Mouse (Mus musculus): ENCODE results near the gene Vmo1.
"Not testable (repeated sequence)": the region's sequence is repeated elsewhere in the genome, so short reads cannot be mapped to it uniquely, and the experiment has no call there.

The Vmo1 gene

DNA sequence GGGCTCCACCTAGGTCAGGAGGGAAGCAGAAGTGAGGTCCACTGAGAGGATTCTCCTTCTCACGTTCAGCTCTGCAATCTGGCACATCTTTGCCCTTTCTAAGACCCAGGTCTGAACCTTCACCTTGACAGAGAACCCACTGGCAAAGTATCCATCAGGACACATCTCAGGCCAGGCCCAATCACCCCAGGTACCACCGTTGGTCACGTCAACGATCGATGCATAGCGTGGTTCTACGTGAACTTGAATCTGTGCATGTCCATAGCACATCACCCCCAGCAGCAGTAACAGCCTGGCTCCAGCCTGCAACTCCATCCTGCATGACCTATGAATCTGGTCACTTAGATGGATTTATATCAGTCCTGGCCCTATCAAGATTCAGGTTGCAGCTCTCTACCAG is at the start of gene Vmo1:
TSS of gene Vmo1 (minus strand) at position 329 of the 400 bp plus-strand sequence.
- DNase-seq = no peak

DNA sequence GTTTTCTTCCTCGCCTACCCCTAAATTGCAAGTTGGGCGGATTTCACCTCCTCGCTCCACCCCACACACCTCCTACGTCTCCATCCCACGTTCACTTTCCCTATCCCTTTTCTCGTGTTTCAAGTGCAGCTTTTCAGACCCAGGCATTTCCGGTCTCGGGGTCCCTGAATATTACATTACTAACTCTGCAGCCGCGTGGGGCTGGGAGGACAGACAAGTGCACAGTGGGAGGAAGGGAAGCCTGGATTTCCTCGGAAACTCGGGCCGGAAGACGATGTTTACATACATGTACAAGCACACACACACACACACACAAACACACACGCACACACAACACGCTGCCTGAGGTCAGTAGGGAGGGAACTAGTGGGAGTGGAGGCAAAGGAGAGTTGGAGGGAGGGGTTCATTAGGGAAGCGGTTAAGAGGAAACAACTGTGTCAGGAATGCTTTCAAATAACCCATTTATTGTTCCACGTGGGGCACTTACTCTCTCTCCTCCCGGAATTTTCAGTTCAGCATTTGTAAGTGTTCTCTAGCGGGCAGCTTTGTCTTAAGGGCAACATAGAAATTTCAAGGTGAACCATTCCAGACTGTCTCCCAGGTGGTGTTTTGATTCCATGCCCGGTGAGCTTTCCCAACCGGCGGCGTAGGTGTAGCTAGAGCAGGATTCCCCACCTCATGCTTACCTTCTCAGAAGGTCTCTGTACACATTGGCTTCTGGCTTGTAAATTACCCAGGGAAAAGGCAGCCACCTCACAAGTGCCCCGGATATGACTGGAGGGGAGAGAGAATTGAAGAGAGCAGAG is 49.3 kb upstream of the Vmo1 start:
- DNase-seq = no peak

DNA sequence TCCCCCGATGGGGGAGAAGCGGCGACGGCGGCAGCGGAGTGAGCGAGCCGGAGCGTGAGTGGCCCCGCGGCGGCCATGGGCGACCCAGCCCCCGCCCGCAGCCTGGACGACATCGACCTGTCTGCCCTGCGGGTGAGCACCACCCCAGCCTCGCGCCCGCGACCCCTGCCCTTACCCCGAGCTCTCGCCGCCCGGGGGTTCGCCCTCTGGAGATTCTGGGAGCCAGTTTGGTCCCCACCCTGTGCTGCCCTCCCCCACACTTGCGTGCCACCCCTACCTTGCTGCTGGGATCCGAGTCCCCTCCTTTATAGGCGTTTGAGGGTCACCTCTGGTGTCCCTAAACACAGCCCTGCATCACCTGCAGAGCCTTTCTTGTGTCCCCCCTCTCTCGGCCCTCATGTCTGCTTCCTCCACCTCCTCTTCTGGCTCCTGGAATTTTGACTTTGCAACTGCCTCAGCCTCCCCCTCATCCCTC is 48.6 kb upstream of the Vmo1 start:
- no peak for DNase-seq

DNA sequence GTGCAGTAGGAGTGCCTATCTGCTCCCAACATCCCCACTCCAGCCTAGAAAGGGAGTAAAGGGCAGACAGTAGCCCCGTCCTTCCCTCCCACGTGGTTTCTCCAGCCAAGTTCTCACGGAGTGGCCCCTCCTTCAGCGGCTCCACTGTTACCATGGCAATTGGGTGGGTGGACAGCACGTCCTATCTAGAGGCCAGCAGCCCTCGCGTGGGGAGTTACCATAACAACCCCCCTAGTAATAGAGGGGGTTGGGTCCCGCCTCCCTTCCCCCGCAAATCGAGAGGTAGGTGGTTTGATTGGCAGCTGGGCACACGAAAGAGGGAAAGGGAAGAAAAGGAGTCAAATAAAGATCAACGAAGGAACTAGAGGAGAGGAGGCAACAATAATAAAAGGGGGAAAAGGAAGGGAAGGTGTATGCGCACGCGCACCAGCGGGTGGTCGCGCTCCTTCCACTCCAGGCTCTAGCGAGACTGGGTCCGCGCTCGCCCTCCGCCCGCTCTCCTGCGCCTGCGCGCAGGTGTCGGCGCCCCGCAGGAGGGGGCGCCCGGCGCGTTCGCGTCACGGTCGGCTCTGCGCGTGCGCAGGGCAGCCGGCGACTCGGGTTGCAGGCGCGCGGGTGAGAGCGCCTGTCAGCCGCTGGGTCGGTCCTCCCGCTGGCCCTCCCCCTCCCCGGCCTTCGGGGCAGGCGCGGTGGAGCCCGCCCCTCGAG is 48.0 kb upstream of the Vmo1 start, which contains the start of gene Mink1:
TSS of gene Mink1 (plus strand) at position 595 of the 708 bp plus-strand sequence.
- peak; percentile 88 for DNase-seq

DNA sequence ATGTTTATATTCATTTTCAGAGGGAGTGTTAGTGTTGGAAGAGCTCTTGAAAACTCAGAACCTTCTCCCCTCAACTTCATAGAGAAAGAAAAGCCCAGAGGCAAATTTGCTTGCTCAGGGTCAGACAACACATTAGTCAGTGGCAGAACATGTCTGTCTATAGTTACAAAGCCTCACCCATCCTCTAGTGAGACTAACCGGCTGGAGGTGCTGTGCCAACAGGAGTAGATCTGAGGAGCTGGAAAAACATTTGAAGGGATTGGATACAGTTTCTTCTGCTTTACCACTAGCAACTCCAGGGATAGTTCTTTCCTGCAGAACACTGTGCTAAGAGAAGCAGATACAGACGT is 47.5 kb upstream of the Vmo1 start:
- no peak for DNase-seq

DNA sequence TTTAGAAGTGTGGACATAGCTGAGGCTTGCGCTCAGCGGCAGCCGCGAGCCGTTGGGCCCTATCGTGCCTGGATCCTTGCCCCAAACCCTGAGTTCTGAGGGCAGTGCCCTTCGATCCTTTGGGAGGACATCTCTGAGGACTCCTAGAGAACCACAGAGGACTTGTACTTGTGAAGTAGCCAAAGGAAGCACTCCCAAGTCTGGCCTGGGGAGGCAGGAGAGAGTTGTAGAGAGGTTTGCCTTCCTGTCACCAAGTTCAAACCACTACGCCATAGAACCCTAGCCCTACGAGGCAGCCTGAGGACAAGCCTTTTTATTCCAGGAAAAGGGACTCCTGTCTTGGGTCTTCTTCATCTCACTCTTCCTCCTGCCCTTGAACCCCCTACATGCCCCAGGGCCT is 43.1 kb upstream of the Vmo1 start:
- no peak for DNase-seq

DNA sequence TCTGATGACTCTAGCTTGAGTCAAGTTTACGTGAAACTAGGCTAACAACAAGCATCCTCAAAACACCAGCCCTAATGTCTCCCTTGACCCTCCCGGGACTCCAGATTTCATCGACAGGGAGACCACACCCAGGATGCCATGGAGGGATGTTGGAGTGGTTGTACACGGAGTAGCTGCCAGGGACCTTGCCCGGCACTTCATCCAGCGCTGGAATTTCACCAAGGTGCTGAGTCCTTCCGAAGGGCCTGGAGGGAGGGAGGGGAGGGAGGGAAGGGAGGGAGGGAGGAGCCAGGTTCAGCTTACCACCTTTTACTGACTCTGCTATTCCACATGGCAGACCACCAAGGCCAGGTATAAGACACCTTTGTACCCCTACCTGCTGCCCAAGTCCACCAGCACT is 39.5 kb upstream of the Vmo1 start:
- DNase-seq = no peak

DNA sequence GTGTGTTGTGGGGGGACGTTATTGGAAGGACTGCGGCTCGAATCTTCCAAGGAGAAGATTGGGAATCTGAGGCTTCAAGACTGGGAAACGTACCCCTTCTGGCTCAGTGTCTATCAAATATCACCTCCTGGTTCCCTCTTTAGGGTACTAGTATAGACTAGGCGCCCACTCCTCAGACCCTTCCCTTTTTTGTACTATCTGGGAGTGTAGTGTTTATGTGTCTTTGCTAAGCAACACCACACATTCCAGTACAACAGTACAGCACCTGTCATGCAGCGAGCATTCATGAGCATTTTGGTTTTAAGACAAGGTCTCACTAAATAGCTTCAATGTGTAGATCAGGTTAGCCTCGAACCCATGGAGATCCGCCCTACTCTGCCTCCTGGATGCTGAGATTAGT is 37.1 kb upstream of the Vmo1 start:
- DNase-seq = no peak

DNA sequence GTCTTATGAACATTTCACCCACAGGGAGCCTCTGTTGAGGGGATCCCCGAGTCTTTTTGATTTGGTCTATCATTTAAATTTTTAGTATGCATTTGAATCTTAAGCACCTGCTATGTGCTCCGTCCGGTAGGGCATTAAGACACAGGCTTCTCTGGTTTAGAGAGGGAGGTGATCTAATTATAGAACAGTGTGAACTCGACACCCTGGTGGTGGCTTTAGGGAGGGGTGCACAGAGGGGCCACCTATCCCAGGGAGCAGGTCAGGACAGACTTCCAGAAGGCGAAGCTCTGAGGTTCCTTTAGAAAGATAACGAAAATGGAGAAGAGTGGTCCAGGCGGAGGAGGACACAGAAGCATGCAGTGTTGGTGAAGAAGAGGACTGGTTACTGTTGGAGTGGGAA is 30.1 kb upstream of the Vmo1 start:
- no peak for DNase-seq

DNA sequence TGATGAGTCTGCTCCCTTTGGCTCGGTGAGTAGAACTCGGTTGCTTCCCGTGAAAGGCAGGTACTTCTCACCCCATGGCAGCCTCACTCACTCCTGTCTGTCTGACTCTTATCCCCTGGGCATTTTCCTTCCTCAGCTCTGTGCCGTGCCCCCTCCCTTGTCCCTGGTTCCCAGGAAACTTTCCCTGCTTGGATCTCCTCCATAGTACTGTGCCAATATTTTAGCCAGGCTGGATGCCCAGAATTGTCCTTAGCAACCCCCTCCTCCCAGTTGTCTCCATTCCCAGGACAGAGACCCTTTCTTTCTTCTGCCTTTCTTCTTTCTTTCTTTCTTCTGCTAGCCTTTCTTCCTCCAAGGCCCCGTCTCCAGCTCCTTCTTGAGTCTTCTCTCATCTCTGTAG is 27.0 kb upstream of the Vmo1 start:
- no peak for DNase-seq

DNA sequence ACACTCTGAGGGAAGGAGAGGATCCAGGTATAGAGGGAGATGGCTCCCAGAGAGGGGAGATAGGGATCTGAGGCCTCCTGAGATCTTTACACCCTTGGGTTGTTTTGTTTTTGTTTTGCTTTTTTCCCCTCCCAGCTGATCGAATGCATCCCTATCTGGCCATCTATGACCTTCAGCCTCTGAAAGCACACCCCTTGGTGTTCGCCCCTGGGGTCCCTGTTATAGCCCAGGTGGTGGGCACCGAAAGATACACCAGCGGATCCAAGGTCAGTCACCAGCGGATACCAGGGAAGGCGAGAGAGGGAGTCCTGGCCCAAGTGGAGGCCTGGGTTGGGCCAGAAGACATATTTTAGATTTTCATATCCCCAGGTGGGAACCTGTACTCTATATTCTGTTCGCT is 26.5 kb upstream of the Vmo1 start:
- DNase-seq = no peak

DNA sequence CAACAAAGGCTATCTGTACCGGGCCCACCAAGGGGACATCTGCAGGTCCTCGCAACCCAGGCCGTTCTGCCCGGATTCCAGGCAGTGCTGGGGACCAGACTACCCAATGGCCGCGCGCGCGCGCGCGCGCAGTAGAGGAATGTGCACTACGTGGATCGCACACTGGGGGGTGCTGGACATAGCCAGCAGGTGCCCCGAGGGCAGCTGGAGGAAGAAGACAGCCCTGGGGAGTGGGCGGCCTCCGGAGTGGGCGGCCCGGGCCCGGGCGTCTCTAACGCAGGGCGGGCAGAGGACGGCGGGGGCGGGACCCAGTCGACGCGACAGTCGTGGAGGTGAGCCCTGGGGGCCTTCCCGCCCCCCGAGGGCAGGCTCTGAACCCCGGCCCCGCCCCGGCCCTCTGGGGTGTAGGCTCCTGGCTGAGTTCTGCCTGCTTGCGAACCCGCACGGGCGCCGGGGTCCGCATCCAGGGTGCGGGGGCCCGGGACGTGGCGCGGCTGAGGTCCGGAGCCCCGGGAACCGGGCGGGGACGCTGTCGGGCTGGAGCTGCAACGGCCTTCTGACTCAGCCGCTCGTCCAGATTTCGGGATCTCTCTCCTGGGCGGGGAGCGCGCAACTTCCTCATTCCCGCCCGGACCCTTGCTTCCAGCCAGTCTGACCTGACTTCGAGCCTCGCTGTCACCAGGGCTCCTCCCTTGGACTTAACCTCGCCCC is 25.6 kb upstream of the Vmo1 start, which contains the start of gene Pld2:
TSS of gene Pld2 (plus strand) at position 188 of the 711 bp plus-strand sequence.
- DNase-seq = peak; percentile 83

DNA sequence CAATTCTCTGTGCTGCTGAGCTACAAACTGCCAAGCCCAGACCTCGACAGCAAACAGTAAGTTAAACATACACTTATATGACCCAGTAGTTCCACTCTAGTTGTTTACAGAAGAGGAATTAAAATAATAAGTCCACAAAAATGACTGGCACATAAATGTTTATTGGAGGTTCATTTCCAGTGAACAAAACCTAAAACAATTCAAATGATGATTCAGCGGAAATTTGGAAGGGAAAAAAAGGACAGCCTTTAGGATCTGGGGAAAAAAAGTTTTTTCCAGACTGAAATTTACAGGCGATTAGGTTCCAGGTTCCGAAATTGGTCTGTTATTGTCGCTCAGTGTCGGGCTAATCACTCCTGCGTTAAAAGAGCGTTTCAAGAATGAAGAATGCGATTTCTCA is 25.0 kb upstream of the Vmo1 start:
- no peak for DNase-seq

DNA sequence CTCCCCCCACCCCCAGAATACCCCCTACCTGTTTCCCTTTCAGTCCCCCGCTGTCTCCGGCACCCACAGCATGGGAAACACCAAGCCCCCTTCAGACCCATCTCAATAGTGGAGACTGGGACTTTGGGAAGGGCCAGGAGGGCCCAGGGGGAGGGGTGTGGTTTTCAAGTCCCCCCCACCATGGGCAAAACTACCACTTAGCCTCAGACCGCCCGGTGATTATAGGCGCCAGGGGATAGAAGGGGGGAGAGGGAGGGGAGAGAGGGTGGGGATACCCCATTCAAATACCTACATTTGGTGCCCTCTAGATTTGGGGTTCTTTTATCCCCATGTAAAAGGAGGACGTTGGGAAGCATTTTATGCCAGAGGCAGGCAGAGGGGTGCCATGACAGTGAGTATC is 18.4 kb upstream of the Vmo1 start, which contains the start of gene Gm40193:
TSS of gene Gm40193 (minus strand) at position 101 of the 400 bp plus-strand sequence.
- DNase-seq = no peak

DNA sequence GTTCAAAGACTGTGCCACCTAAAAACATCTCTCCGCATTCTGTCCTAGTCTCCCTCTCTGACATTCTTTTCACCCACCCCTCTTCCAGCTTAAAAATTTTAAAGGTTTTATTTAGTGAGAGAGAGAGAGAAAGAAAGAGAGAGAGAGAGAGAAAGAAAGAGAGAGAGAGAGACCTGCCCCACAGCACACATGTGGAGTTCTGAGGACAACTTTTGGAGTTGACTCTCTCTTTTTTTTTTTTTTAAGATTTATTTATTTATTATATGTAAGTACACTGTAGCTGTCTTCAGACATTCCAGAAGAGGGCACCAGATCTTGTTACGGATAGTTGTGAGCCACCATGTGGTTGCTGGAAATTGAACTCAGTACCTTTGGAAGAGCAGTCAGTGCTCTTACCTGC is 16.6 kb upstream of the Vmo1 start:
- not testable (repeated sequence) for DNase-seq

DNA sequence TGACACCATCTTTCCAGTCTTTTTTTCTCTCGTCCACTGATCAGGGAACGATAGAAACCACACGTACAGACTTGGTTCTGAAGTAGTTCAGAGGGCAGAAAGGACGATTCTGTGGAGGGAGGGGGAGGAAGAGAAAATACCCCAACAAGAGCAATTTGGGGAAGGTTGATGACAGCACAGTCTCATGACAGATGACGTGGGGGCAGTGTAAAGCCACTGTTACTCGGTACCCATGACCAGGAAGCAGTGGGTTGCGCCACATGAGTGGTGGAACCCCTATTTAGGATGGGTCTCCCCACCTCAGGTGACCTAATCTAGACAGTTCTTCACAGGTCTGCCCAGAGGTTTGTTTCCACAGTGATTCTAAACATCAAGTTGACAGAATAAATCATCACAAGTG is 14.2 kb upstream of the Vmo1 start:
- no peak for DNase-seq

DNA sequence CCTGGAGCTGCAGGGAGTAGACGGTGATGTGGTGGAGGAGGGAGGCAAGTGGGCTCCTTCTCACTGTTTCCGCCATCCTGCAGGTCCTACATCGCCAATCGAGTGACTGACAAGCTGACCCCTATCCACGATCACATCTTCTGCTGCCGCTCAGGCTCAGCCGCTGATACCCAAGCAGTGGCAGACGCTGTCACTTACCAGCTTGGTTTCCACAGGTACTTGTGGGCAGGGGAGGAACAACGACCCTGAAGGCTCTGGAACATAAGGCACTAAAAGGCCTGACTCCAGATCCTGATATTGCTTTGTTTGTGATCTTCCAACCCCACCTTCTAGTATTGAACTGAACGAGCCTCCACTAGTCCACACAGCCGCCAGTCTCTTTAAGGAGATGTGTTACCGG is 11.8 kb upstream of the Vmo1 start:
- DNase-seq = no peak

DNA sequence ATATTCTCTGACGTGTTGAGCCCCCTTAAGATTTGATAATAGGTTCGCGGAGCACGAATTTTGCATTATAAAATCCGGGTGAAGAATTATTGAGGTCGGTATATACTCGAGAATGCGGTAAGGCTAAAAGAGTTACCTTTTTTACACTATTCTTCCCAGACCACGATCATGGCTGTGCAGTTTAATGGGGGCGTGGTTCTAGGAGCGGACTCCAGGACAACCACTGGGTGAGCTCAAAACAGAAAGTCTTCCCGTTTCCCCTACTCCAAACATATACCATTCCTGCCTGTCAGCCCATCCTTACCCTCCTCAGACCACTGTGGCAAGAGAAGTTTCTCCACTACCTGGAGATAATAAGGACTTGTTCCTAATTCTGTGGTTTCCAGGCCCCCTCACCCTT is 11.3 kb upstream of the Vmo1 start:
- no peak for DNase-seq

DNA sequence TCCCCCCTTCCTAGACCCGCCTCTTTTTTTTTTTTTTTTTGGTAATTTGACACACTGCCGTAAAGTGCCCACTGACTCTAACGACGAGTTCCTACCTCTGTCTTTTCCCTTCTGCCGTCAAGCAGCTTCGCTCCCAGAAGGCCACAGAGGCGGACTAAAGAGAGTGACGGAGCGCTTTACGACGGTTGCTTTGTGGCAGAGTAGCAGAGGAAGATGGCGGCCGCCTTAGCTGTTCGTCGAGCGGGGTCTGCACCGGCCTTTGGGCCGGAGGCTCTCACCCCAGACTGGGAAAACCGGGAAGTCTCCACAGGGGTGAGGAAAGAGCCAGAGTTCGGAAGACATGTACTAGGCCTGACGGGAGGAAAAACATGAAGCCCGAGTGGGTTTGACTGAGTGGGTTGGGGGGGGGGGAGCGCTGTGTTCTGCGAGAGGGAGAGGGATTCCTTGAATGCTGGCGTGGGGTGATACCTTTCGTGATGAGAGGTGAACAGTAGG is 10.8 kb upstream of the Vmo1 start, which contains the start of gene Psmb6:
TSS of gene Psmb6 (plus strand) at position 184 of the 495 bp plus-strand sequence.
- DNase-seq = peak; percentile 87

DNA sequence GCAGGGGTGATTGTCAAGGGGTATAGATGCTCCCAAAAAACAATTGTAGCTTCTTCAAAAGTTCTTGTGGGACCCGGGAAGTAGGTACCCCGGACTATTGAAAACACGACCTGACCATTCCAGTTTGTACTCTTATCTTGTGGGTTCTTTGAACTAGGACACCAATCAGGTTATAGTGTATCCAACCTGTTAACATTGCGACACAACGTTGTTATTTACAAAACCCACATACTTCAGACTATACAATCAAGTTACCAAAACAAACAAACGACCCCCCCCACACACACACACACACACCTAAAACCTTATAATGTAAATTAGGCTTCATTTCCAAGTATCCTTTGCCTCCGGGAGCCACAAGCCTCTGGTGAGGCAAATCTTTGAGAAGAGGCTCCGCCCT is 10.4 kb upstream of the Vmo1 start:
- DNase-seq = no peak

DNA sequence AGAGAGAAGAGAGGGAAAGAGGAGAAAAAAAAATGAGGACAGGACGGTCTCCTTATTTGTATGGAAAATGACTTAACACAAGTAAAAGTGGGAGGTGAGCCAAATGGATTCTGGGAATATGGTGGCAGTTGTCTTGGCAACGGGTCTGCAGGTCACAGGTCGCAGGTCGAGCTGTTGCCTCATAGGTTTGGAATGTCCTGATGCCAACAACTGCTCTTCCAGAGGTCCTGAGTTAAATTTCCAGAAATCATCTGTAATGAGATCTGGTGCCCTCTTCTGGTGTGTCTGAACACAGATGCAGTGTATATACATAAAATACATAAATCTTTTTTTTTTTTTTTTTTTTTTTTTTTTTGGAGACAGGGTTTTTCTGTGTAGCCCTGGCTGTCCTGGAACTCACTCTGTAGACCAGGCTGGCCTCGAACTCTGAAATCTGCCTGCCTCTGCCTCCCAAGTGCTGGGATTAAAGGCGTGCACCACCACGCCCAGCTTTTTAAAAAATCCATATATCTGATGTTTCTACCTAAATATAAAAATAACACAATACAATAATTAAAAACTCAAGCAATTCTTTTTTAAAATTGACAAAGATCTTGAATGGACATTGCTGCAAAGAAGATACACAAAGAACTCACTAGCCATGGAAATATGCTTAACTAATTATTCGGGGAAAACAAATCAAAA is 9.0 kb upstream of the Vmo1 start:
- DNase-seq = not testable (repeated sequence)

DNA sequence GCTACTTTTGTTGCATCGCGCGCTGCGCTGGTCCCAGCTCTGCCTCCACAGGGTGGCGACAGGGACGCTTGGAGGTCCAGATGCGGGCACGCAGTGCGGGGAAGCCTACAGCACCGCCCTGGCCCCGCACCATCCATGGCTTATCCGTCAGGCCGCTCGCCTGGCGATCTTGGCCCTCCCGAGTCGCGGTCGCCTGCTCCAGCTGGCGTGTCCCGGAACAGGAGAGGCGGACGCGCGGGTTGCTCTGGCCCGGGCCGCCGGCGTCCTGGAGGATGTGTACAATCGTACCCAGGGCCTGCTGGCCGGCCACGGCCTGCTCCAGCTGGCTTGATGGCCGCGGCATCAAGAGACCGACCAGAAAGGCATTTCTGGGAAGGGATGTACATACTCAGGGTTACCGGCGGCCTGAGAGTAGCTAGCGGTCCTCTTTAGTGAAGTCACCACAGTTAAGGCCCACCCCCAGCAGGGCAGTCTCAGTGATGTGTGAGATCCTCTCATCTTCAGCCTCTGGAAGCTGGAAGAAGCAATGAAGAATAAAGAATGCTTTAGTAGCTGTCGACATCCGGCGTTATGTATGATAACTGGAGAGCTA is 5.9 kb upstream of the Vmo1 start:
- peak; percentile 42 for DNase-seq

Measured in right cerebral cortex, postnatal 14 days (tissue).